Mouse (Mus musculus): Measurements from ENCODE around the gene Tjp3. TPM values are rescaled to one million over a fixed set of nuclear protein-coding genes. Genes with fewer than 3 reads are reported as not detected.

The Tjp3 gene
- polyA plus RNA-seq, 1 experiment from 2014 or later, result 6.2 TPM

GRCm38 (mm10) chr10:81249442-81249841 is 41.9 kb downstream of the Tjp3 start:
- Histone ChIP-seq H3K4me2 (no peak overlapping the region), H3K4me3 (no peak overlapping the region), H3K36me3 (ENCODE audit: poor library complexity, severe bottlenecking) (peaks cover 4% of the 10 kb centered on the region; the same call in 1 of the 2 replicates), H3K27ac (no peak overlapping the region), H3K9me3 (replicated peaks) (no peaks in the 10 kb centered on the region), H3K27me3 (peaks cover 34% of the 10 kb centered on the region), H3K4me1 (peaks cover 19% of the 10 kb centered on the region), H3K9ac (no peak overlapping the region)
- WGBS, result 90% methylated on average over 8 of the region's 8 CpGs
- no peak for ATAC-seq

DNA sequence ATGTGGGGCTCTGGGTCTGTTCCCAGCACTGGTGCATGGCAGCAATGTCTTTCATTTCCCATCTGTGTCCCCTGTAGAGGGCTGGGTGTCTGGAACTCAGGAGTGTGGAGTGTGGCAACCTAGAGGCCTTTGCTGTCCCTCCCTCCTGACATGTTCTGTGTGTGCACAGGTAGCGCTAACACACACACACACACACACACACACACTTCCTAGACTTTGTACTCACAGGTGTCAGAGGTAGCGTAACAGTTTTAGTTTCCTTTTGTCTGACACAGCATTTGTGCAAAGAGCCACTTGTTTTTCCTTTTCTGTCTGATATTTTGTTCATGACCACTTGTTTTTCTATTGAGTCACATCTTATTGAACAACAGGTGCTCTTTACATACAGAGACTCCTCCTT is 43.6 kb downstream of the Tjp3 start:
- Histone ChIP-seq H3K36me3 (ENCODE audit: poor library complexity, severe bottlenecking) (peaks cover 4% of the 10 kb centered on the region; the same call in 1 of the 2 replicates), H3K4me2 (no peak overlapping the region), H3K27ac (no peak overlapping the region), H3K9me3 (replicated peaks) (no peaks in the 10 kb centered on the region), H3K4me3 (no peak overlapping the region), H3K4me1 (peaks cover 14% of the 10 kb centered on the region), H3K27me3 (peaks cover 31% of the 10 kb centered on the region), H3K9ac (no peak overlapping the region)
- no peak for ATAC-seq
- WGBS, result 79% methylated on average over 2 of the region's 2 CpGs

GRCm38 (mm10) chr10:81245166-81245565 is 46.2 kb downstream of the Tjp3 start:
- no peak for ATAC-seq
- Histone ChIP-seq H3K4me2 (no peak overlapping the region), H3K27ac (0 out of 2 replicates have a peak overlapping the region, but pooled peaks have one; percentile 2), H3K9ac (no peak overlapping the region), H3K4me3 (no peak overlapping the region), H3K27me3 (peaks cover 24% of the 10 kb centered on the region), H3K36me3 (ENCODE audit: poor library complexity, severe bottlenecking) (peaks cover 4% of the 10 kb centered on the region; the same call in 1 of the 2 replicates), H3K4me1 (peaks cover 4% of the 10 kb centered on the region; the same call in 1 of the 2 replicates), H3K9me3 (replicated peaks) (no peaks in the 10 kb centered on the region)
- 92% methylated on average over 6 of the region's 6 CpGs for WGBS

DNA sequence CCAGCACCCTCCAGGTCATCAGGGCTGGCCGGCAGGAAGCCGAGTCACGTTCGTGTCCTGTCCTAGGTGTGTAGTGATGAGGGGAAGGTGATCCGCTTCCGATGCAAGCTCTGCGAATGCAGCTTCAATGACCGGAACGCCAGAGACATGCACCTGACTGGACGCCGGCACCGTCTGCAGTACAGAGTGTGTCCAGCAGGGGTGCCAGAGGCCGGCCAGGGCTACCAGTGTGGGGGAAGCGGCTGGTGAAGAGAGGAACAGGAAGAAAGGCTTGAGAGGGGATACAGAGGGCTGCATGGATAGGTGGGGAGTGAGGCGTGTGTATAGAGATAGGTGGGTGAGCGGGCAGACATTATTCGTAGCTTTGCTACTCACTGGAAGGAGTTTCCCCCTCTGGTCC is 46.8 kb downstream of the Tjp3 start:
- H3K9ac ChIP-seq, result no peak overlapping the region
- no peak overlapping the region for H3K27ac ChIP-seq
- peak; percentile 59 for ATAC-seq
- H3K4me2 ChIP-seq, result 0 out of 2 replicates have a peak overlapping the region, but pooled peaks have one; percentile 7
- H3K9me3 ChIP-seq (replicated peaks), result no peaks in the 10 kb centered on the region
- peaks cover 8% of the 10 kb centered on the region; the same call in 1 of the 2 replicates for H3K4me1 ChIP-seq
- H3K36me3 ChIP-seq (ENCODE audit: poor library complexity, severe bottlenecking), result no peaks in the 10 kb centered on the region; the same call in 1 of the 2 replicates
- WGBS, result 5% methylated on average over 17 of the region's 17 CpGs
- no peak overlapping the region for H3K4me3 ChIP-seq
- peaks cover 29% of the 10 kb centered on the region for H3K27me3 ChIP-seq

DNA sequence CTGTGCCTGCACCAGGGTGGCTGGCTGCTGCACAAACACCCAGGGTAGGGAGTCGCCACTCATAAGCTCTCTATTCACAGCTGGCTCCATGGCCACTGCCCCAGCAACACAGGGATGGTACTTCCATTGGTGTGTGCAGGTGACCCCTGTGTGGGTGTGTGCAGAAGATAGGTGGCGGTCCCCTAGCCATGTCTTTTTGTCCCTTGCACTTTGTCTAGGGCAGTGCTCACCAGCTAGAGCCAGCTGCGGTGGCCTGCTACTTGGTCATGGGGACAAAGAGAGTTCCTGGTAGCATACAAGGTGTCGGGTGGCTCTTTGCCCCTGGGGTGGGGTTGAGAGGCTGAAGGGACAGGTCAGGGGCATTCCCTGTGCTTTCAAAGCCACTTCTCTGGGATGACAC is 47.2 kb downstream of the Tjp3 start:
- Histone ChIP-seq H3K36me3 (ENCODE audit: poor library complexity, severe bottlenecking) (no peaks in the 10 kb centered on the region), H3K27me3 (peaks cover 34% of the 10 kb centered on the region), H3K4me2 (0 out of 2 replicates have a peak overlapping the region, but pooled peaks have one; percentile 7), H3K27ac (no peak overlapping the region), H3K9ac (no peak overlapping the region), H3K9me3 (replicated peaks) (no peaks in the 10 kb centered on the region), H3K4me3 (no peak overlapping the region), H3K4me1 (peaks cover 8% of the 10 kb centered on the region; the same call in 1 of the 2 replicates)
- WGBS, result 76% methylated on average over 4 of the region's 4 CpGs
- ATAC-seq, result no peak

DNA sequence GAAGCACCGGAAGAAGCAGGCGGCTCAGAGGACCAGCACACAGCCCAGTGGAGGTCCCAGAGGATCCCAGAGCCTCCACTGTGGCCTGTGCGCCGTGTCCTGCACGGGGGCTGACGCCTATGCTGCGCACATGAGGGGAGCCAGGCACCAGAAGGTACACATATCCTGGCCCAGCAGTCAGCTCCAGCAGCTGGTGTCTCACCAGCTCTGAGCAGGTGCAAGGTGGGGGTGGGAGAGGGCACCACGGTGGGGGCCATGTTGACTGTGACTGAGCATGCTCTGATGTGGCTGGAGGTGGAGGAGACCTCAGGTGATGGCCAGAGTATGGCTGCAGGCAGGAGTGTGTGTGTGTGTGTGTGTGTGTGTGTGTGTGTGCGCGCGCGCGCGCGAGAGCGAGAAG is 49.4 kb downstream of the Tjp3 start:
- Histone ChIP-seq H3K4me1 (peaks cover 8% of the 10 kb centered on the region; the same call in 1 of the 2 replicates), H3K9ac (no peak overlapping the region), H3K4me2 (no peak overlapping the region), H3K4me3 (no peak overlapping the region), H3K36me3 (ENCODE audit: poor library complexity, severe bottlenecking) (no peaks in the 10 kb centered on the region), H3K9me3 (replicated peaks) (no peaks in the 10 kb centered on the region), H3K27me3 (peaks cover 41% of the 10 kb centered on the region), H3K27ac (no peak overlapping the region)
- ATAC-seq, result no peak
- 93% methylated on average over 16 of the region's 16 CpGs for WGBS

GRCm38 (mm10) chr10:81240876-81241275 is 50.5 kb downstream of the Tjp3 start:
- Histone ChIP-seq H3K9me3 (replicated peaks) (no peaks in the 10 kb centered on the region), H3K9ac (no peak overlapping the region), H3K4me3 (no peak overlapping the region), H3K27me3 (peaks cover 41% of the 10 kb centered on the region), H3K4me2 (no peak overlapping the region), H3K36me3 (ENCODE audit: poor library complexity, severe bottlenecking) (no peaks in the 10 kb centered on the region), H3K4me1 (peaks cover 8% of the 10 kb centered on the region; the same call in 1 of the 2 replicates), H3K27ac (no peak overlapping the region)
- WGBS, result 19% methylated on average over 13 of the region's 13 CpGs
- no peak for ATAC-seq

- Histone ChIP-seq H3K36me3 (ENCODE audit: poor library complexity, severe bottlenecking) (no peaks in the 10 kb centered on the region), H3K4me2 (no peak overlapping the region), H3K9ac (no peak overlapping the region), H3K9me3 (replicated peaks) (no peaks in the 10 kb centered on the region), H3K27ac (no peak overlapping the region), H3K4me3 (no peak overlapping the region), H3K4me1 (peaks cover 10% of the 10 kb centered on the region), H3K27me3 (peaks cover 34% of the 10 kb centered on the region)
- ATAC-seq, result no peak
- 79% methylated on average over 2 of the region's 2 CpGs for WGBS
Measured at GRCm38 (mm10) chr10:81238618-81239017, 52.8 kb downstream of the Tjp3 start.

GRCm38 (mm10) chr10:81236471-81237268 is 54.7 kb downstream of the Tjp3 start:
- Histone ChIP-seq H3K4me2 (no peak overlapping the region), H3K36me3 (ENCODE audit: poor library complexity, severe bottlenecking) (no peaks in the 10 kb centered on the region), H3K9ac (no peak overlapping the region), H3K27me3 (peaks cover 27% of the 10 kb centered on the region), H3K4me1 (peaks cover 22% of the 10 kb centered on the region), H3K4me3 (no peak overlapping the region), H3K9me3 (replicated peaks) (no peaks in the 10 kb centered on the region), H3K27ac (no peak overlapping the region)
- 86% methylated on average over 12 of the region's 12 CpGs for WGBS
- ATAC-seq, result no peak

GRCm38 (mm10) chr10:81234206-81234605 is 57.2 kb downstream of the Tjp3 start:
- Histone ChIP-seq H3K4me2 (peak overlapping the region; percentile 67; the same call in 1 of the 2 replicates), H3K36me3 (ENCODE audit: poor library complexity, severe bottlenecking) (no peaks in the 10 kb centered on the region), H3K4me3 (no peak overlapping the region), H3K27ac (no peak overlapping the region), H3K9ac (no peak overlapping the region), H3K9me3 (replicated peaks) (no peaks in the 10 kb centered on the region), H3K27me3 (peaks cover 8% of the 10 kb centered on the region), H3K4me1 (peaks cover 35% of the 10 kb centered on the region)
- no peak for ATAC-seq
- 85% methylated on average over 6 of the region's 6 CpGs for WGBS

DNA sequence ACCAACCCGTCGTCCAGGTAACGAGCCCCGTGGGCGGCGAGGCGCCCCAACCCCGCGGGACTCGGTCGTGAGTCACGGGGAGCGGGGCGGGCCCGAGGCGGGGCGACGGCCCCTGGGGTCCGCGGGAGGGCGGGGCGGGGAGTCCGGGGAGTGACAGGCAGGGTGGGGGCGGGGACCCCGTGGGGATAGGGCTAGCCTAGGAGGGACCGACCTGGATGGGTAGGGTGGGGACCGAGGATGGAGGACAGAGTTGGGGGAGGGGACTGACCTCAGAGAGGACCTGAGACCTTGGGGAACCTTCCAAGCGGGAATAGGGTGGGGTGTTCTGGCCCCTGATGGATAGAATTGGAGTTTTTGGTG is 58.2 kb downstream of the Tjp3 start:
- Histone ChIP-seq H3K27me3 (0 out of 2 replicates have a peak, but pooled peaks cover 1% of the 10 kb centered on the region), H3K4me3 (peak overlapping the region; percentile 57), H3K9me3 (replicated peaks) (no peaks in the 10 kb centered on the region), H3K4me2 (peak overlapping the region; percentile 67), H3K4me1 (peaks cover 45% of the 10 kb centered on the region), H3K9ac (peak overlapping the region; percentile 69), H3K36me3 (ENCODE audit: poor library complexity, severe bottlenecking) (no peaks in the 10 kb centered on the region), H3K27ac (no peak overlapping the region)
- 1% methylated on average over 15 of the region's 28 CpGs for WGBS
- peak; percentile 50 for ATAC-seq

- peak within 1 kb of the TSS; percentile 69 for H3K9ac ChIP-seq
- H3K4me1 ChIP-seq, result peaks cover 50% of the 10 kb centered on the region
- H3K27me3 ChIP-seq, result no peaks in the 10 kb centered on the region
- WGBS, result 9% methylated on average over 25 of the region's 29 CpGs
- peak; percentile 71 for ATAC-seq
- H3K4me3 ChIP-seq, result peak within 1 kb of the TSS; percentile 57
- H3K36me3 ChIP-seq (ENCODE audit: poor library complexity, severe bottlenecking), result no peaks in the 10 kb centered on the region
- no peak within 1 kb of the TSS for H3K27ac ChIP-seq
- H3K9me3 ChIP-seq (replicated peaks), result no peaks in the 10 kb centered on the region
- peak within 1 kb of the TSS; percentile 67 for H3K4me2 ChIP-seq
Measured at GRCm38 (mm10) chr10:81232580-81233225, 58.7 kb downstream of the Tjp3 start, which contains the start of gene Zfr2. TSS of gene Zfr2 (plus strand) at chr10:81233155.
